Mouse (Mus musculus) limb, embryonic 11.5 days (tissue): ENCODE data around the gene Pde6b. TPM values are rescaled to one million over a fixed set of nuclear protein-coding genes. Genes with fewer than 3 reads are reported as not detected.

Source experiments
- ATAC-seq: fragments of 200-750 bp; cut with Nextera tagmentation; 2 replicates; pipeline ENCODE4 v1.8.0; 2017; ENCODE audit warnings: low read depth; ENCODE audit not compliant: insufficient number of reproducible peaks, low FRiP score, low TSS enrichment
- DNase-seq: peaks from one replicate; pipeline ENCODE4 v3.0.0-alpha.2; 2015; ENCODE audit warnings: low spot score
- H3K27ac ChIP-seq: fragments of 300-500 bp; sonication (generic); replicated peaks from 2 replicates; pipeline ENCODE4 v1.5.1; 2014; ENCODE audit warnings: low read depth, mild to moderate bottlenecking, low read length
- H3K27me3 ChIP-seq: fragments of 300-500 bp; sonication (generic); 2 replicates; pipeline ENCODE4 v1.6.1; 2014; ENCODE audit warnings: mild to moderate bottlenecking, low read length, mixed read lengths; ENCODE audit not compliant: control insufficient read depth, insufficient read depth
- H3K36me3 ChIP-seq: fragments of 300-500 bp; sonication (generic); 2 replicates; pipeline ENCODE4 v1.6.1; 2014; ENCODE audit warnings: mild to moderate bottlenecking, low read length, moderate library complexity, mixed read lengths; ENCODE audit not compliant: control insufficient read depth, insufficient read depth
- H3K4me1 ChIP-seq: fragments of 300-500 bp; sonication (generic); 2 replicates; pipeline ENCODE4 v1.6.1; 2014; ENCODE audit warnings: low read length, mixed read lengths; ENCODE audit not compliant: control insufficient read depth, insufficient read depth
- H3K4me2 ChIP-seq: fragments of 300-500 bp; sonication (generic); 2 replicates; pipeline ENCODE4 v1.6.1; 2014; ENCODE audit warnings: low read depth, mild to moderate bottlenecking, moderate library complexity; ENCODE audit not compliant: severe bottlenecking
- H3K4me3 ChIP-seq: fragments of 300-500 bp; sonication (generic); 2 replicates; pipeline ENCODE4 v1.5.1; 2014; ENCODE audit warnings: low read depth, low read length
- H3K9ac ChIP-seq: fragments of 300-500 bp; sonication (generic); 2 replicates; pipeline ENCODE4 v1.6.1; 2014; ENCODE audit warnings: mild to moderate bottlenecking, low read length
- H3K9me3 ChIP-seq: fragments of 300-500 bp; sonication (generic); 2 replicates; pipeline ENCODE4 v1.6.1; 2016; ENCODE audit warnings: low read length; ENCODE audit not compliant: control insufficient read depth
- WGBS: fragments of 180-500 bp; shearing (Covaris S2); extraction: QIAGEN DNeasy Blood & Tissue Kit; methylation state at CpG from one replicate; pipeline ENCODE4 v1.1.7; 2014; 5-methylcytosine and 5-hydroxymethylcytosine counted together
- polyA plus RNA-seq: library from polyadenylated mRNA; unstranded; fragments of >200 nt; fragmentation: Nextera tagmentation; extraction: Ambion mirVana; gene quantifications from 2 replicates; pipeline ENCODE4 v1.2.1, GENCODE M21; 2014

Pde6b gene
- polyA plus RNA-seq, 1 experiment from 2014 or later = 0.13 TPM

DNA sequence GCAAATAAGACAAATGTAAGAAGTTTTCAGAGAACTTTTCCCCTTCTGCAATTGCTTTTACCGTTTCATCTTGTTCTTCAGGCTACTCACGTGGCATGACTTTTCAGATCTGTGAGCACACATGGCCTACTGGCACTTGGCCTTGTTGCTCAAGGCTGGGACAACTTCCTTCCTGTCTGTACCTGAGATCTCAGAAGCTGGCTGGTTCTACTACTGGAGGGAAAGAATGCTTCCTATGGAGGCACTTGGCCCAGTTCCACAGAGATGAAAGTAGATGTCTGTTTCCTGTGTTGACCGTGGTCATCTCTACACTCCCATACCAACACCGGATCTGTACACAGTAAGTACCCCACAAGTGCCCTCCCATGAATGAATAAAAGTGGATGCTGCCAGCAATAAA is 28.0 kb upstream of the Pde6b start:
- H3K4me1 ChIP-seq = no peaks in the 10 kb centered on the region
- no peaks in the 10 kb centered on the region for H3K36me3 ChIP-seq
- H3K9ac ChIP-seq = no peak overlapping the region
- H3K27ac ChIP-seq = no peak overlapping the region
- no peak overlapping the region for H3K4me2 ChIP-seq
- peaks cover 15% of the 10 kb centered on the region for H3K27me3 ChIP-seq
- no peaks in the 10 kb centered on the region for H3K9me3 ChIP-seq
- WGBS = 86% methylated on average over 4 of the region's 4 CpGs
- ATAC-seq = no peak
- H3K4me3 ChIP-seq = no peak overlapping the region
- no peak for DNase-seq

DNA sequence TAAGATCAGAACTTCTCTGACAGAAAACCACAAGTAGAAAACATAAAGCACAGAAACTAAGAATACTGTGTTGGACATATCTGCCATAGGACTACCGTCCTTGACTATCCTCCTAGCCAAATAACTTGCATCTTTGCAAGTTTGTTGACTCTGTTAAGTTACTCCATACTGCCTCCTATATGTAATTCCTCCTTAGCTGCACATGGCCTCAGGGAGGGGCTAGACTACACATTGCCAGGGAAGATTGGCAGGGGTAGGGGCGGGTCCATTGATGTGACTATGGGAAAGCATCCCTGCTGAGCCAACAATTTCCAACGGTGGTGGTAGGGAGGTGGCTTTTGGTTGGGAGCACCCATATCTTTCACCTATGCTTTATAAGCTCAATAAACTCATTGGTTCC is 25.9 kb upstream of the Pde6b start:
- DNase-seq (no peak), ATAC-seq (no peak)
- Histone ChIP-seq H3K9me3 (no peaks in the 10 kb centered on the region), H3K36me3 (no peaks in the 10 kb centered on the region), H3K4me3 (no peak overlapping the region), H3K4me1 (peaks cover 8% of the 10 kb centered on the region), H3K4me2 (no peak overlapping the region), H3K27me3 (peaks cover 35% of the 10 kb centered on the region), H3K9ac (no peak overlapping the region), H3K27ac (no peak overlapping the region)
- WGBS = 30% methylated on average over 3 of the region's 3 CpGs

DNA sequence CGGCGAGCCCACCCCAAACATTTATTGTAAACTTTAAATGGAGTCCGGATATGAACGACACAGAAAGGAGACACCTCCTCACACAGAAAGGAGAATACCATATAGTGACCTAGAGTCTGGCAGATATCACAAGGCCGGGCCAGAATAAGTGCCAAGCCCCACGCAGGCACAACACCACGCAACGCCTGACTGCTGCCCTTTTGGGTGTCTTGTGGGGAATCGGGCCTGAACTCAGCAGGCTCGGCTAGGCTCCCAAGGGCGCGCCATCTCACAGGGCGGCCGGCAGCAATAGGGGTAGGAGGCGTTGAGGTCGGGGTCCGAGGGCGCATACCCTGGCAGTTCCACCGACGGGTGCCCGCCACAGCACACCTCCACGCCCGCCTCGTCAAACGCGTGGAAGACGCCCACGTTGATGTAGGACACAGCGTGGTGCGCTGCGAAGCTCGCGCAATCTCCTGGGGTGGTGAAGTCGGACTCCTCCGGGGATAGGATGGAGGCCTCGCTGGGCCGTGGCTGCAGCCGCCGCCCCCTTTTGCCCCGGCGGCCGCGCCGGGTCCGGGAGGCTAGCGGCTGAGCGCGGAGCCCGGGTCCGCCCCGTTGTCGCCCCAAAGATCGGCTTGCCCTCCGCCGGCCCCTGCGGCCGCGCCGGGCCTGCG is 21.7 kb upstream of the Pde6b start:
- no peak overlapping the region for H3K27ac ChIP-seq
- no peaks in the 10 kb centered on the region for H3K9me3 ChIP-seq
- peak overlapping the region; percentile 41 for H3K4me3 ChIP-seq
- no peaks in the 10 kb centered on the region for H3K36me3 ChIP-seq
- peak overlapping the region; percentile 86 for H3K4me2 ChIP-seq
- peak overlapping the region; percentile 43; the same call in 1 of the 2 replicates for H3K9ac ChIP-seq
- peaks cover 18% of the 10 kb centered on the region for H3K4me1 ChIP-seq
- WGBS = 2% methylated on average over 60 of the region's 60 CpGs
- peak; percentile 41 for DNase-seq
- H3K27me3 ChIP-seq = peaks cover 74% of the 10 kb centered on the region
- ATAC-seq = peak; percentile 48; the same call in 1 of the 2 replicates

DNA sequence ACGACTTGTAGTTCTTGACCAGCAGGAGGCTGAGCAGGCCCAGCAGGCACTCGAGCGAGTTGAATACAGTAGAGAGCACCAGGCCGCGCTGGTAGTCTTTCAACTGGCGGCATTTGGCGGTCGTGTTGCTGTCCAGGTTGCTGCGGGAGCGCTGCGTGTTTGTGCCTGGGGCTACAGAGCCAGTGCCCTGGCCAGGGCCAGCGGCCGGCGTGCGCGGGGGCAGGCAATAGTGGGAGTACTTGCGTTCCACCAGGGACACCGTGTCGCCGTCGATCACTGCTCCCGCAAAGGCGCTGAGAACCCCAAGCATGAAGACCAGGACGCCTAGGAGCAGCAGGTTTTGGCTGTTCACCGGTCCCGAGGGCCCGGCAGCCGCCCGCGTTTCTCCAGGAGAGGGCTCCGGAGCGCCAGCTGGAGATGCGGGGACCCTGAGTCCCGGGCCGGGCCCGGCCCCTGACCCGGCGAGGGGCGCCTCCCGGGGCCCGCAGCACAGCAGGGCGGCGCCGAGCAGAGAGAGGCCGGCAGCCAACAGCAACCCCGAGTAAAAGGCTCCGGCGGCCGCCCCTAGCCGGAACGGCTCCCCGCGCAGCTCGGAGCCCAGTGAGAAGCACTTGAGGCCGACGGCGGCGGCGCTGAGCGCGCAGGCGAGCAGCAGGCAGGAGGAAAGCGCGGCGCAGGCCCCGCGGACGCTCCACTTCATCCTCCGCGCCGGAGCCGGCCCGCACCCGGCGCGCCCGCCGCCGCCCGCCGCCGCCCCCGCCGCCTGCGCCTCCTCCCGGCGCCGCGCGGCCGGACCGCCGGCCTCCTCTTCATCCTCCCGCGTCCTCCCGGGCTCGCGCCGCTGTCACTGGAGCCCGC is 21.0 kb upstream of the Pde6b start:
- Histone ChIP-seq H3K27ac (no peak overlapping the region), H3K4me1 (peaks cover 18% of the 10 kb centered on the region), H3K9me3 (no peaks in the 10 kb centered on the region), H3K4me2 (peak overlapping the region; percentile 86), H3K9ac (peak overlapping the region; percentile 27), H3K36me3 (no peaks in the 10 kb centered on the region), H3K4me3 (peak overlapping the region; percentile 41), H3K27me3 (peaks cover 79% of the 10 kb centered on the region)
- peak; percentile 14; the same call in 1 of the 2 replicates for ATAC-seq
- WGBS = under 1% methylated on average over 79 of the region's 100 CpGs
- DNase-seq = peak; percentile 70

DNA sequence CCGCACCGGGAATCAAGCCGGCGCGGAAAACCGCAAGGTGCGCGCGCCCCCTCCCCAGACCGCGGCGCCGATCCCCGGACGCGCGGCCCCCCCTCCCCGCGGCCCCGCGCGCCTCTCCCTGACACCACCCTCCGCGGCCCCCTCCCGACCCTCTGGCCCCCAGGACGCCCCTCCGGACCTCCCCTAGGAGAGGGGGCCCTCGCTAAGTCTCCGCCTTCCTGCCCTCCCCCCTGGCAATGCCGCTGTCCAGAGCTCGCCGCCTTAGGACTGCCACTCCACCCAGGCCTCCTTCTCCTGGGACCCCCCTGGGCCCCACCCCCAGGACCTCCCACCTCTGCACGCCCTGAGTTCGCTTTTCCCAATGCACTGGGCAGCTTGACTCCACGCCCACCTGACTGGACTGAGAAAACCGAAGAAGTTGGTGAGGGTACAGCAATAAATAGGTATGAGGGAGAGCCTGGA is 20.3 kb upstream of the Pde6b start, which contains the start of gene Gm42517:
Gene Gm42517 (minus strand): TSS at position 52 of the 462 bp plus-strand sequence.
- DNase-seq = peak; percentile 47

DNA sequence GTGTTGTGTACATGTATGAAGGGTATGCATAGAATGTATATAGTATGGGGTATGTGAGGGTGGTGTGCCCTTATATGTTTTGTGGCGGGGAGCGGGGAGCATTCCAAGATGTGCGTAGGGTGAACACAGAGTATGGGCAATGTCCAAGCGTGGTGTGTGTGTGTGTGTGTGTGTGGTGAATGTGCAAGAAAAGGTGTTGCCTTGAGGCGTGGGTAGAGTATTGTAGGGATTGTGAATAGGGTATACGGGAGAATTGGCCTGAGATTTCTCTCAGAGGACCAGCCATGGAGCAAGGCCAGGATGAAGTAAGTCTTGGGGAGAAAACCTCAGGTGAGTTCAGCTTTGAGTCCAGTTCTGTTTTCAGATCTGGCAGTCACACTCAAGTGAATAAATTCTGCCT is 19.7 kb upstream of the Pde6b start:
- Histone ChIP-seq H3K9ac (no peak overlapping the region), H3K36me3 (no peaks in the 10 kb centered on the region), H3K4me3 (peak overlapping the region; percentile 41), H3K27ac (no peak overlapping the region), H3K4me1 (peaks cover 18% of the 10 kb centered on the region), H3K27me3 (peaks cover 80% of the 10 kb centered on the region), H3K4me2 (no peak overlapping the region), H3K9me3 (no peaks in the 10 kb centered on the region)
- WGBS = 10% methylated on average over 6 of the region's 6 CpGs
- DNase-seq (no peak), ATAC-seq (no peak)

More for the DNA sequence above, 20.3 kb upstream of the Pde6b start, which contains the start of gene Gm42517:
- no peak; the same call in 1 of the 2 replicates for ATAC-seq
- Histone ChIP-seq H3K27ac (no peak within 1 kb of the TSS), H3K9ac (peak within 1 kb of the TSS; percentile 43), H3K4me1 (peaks cover 18% of the 10 kb centered on the region), H3K4me2 (peak within 1 kb of the TSS; percentile 86), H3K9me3 (no peaks in the 10 kb centered on the region), H3K27me3 (peaks cover 80% of the 10 kb centered on the region), H3K4me3 (peak within 1 kb of the TSS; percentile 41), H3K36me3 (no peaks in the 10 kb centered on the region)
- WGBS = 2% methylated on average over 28 of the region's 36 CpGs

DNA sequence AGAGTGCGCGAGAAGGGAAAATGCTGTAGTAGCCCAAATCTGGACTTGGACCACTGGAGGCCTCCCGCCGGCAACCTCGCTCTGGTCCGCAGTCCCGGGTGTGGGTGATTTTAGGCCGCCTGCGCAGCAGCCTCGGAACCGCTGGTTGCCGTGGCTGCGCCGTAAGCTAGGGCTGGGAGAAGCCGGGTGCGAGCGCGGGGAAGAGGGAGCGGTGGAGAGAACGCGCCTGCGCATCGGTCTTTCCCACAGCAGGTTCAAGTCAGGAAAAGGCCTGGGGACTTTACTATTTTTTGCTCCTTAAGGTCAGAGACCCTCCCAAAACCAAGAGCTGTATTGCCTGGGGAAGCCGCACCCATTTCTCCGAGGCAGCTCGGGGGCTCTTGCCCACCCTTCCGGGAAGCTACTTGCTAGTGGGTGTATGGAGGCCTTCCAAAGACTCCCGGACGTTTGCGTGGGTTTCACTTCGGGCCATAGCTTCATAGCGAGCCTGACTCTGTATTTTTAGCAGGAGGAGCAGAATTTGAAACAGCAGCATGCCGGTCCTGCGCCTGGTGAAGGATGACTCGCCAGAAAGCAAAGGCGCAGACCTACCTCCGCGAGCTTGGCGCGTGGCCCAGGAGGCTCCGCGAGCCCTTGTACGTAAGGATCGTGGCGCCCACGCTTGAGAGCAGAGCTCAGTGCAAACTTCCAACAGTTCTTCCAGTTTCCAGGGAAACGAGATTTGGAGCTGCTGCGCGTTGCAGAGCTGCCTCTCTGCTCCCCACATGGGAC is 19.2 kb upstream of the Pde6b start:
- ATAC-seq = no peak
- Histone ChIP-seq H3K27me3 (peaks cover 76% of the 10 kb centered on the region), H3K9me3 (no peaks in the 10 kb centered on the region), H3K27ac (no peak overlapping the region), H3K4me1 (peaks cover 18% of the 10 kb centered on the region), H3K4me3 (peak overlapping the region; percentile 14), H3K9ac (no peak overlapping the region), H3K36me3 (no peaks in the 10 kb centered on the region), H3K4me2 (peak overlapping the region; percentile 42)
- 1% methylated on average over 49 of the region's 49 CpGs for WGBS
- peak; percentile 64 for DNase-seq

DNA sequence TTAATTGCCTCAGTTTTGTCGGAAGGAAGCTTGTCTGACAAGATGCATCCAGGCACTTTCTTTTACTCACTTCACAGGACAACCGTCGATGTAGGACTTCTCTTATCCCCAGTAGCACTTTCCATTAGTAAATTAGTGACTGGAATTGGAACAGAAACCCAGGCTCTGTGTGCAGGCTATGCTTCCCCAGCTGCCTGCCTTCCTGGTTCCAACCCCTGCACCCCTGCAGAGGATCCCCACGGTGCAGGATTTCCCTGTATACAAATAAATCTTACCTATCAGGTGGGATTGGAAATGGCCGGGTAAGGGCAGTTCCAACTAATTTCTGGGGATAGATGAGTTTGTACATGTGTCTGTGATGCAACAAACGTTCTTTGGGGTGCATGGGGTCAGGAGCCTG is 18.2 kb upstream of the Pde6b start:
- Histone ChIP-seq H3K4me1 (peaks cover 18% of the 10 kb centered on the region), H3K27me3 (peaks cover 67% of the 10 kb centered on the region), H3K4me3 (no peak overlapping the region), H3K36me3 (no peaks in the 10 kb centered on the region), H3K27ac (no peak overlapping the region), H3K9ac (no peak overlapping the region), H3K9me3 (no peaks in the 10 kb centered on the region), H3K4me2 (no peak overlapping the region)
- ATAC-seq = no peak
- 3% methylated on average over 6 of the region's 6 CpGs for WGBS
- peak; percentile 26 for DNase-seq
